Mouse (Mus musculus): ENCODE data around the gene Tns1. TPM values are rescaled to one million over a fixed set of nuclear protein-coding genes. Genes with fewer than 3 reads are reported as not detected.

Gene Tns1
- polyA plus RNA-seq, 1 experiment, result 26.4 TPM

GRCm38 (mm10) chr1:73996650-73997049 is 127.6 kb downstream of the Tns1 start:
- Histone ChIP-seq H3K4me3 (replicated peaks; ENCODE audit: control insufficient read depth, low read depth, low read length) (no peak overlapping the region), H3K27ac (ENCODE audit: control insufficient read depth, insufficient read depth, low read depth, low read length, poor library complexity) (no peak overlapping the region), H3K4me1 (ENCODE audit: control insufficient read depth, insufficient read depth, low read length) (no peaks in the 10 kb centered on the region; the same call in 1 of the 2 replicates)
- TF ChIP-seq CTCF (IDR thresholded peaks at IDR 0.05; ENCODE audit: control insufficient read depth, insufficient read depth, low read length), result no peak
- WGBS, result 84% methylated on average over 3 of the region's 3 CpGs

- H3K27ac ChIP-seq (ENCODE audit: control insufficient read depth, insufficient read depth, low read depth, low read length, poor library complexity), result no peak overlapping the region
- no peak for TF ChIP-seq POLR2A (IDR thresholded peaks at IDR 0.05; ENCODE audit: borderline replicate concordance, control insufficient read depth, low read depth, low read length)
- peak; percentile 62 for TF ChIP-seq CTCF (IDR thresholded peaks at IDR 0.05; ENCODE audit: control insufficient read depth, insufficient read depth, low read length)
- WGBS, result 73% methylated on average over 2 of the region's 2 CpGs
- H3K4me1 ChIP-seq (ENCODE audit: control insufficient read depth, insufficient read depth, low read length), result no peaks in the 10 kb centered on the region; the same call in 1 of the 2 replicates
- no peak overlapping the region for H3K4me3 ChIP-seq (replicated peaks; ENCODE audit: control insufficient read depth, low read depth, low read length)
Measured at GRCm38 (mm10) chr1:73996209-73996608, 128.0 kb downstream of the Tns1 start.

- no peak overlapping the region for H3K4me3 ChIP-seq (replicated peaks; ENCODE audit: control insufficient read depth, low read depth, low read length)
- no peak for TF ChIP-seq CTCF (IDR thresholded peaks at IDR 0.05; ENCODE audit: control insufficient read depth, insufficient read depth, low read length)
- no peaks in the 10 kb centered on the region; the same call in 1 of the 2 replicates for H3K4me1 ChIP-seq (ENCODE audit: control insufficient read depth, insufficient read depth, low read length)
- 88% methylated on average over 13 of the region's 13 CpGs for WGBS
- H3K27ac ChIP-seq (ENCODE audit: control insufficient read depth, insufficient read depth, low read depth, low read length, poor library complexity), result no peak overlapping the region
Measured at GRCm38 (mm10) chr1:73995063-73995810, 129.0 kb downstream of the Tns1 start.

GRCm38 (mm10) chr1:73993901-73994426 is 130.3 kb downstream of the Tns1 start:
- 93% methylated on average over 7 of the region's 7 CpGs for WGBS
- TF ChIP-seq POLR2A (IDR thresholded peaks at IDR 0.05; ENCODE audit: borderline replicate concordance, control insufficient read depth, low read depth, low read length) (no peak), CTCF (IDR thresholded peaks at IDR 0.05; ENCODE audit: control insufficient read depth, insufficient read depth, low read length) (no peak)
- Histone ChIP-seq H3K4me1 (ENCODE audit: control insufficient read depth, insufficient read depth, low read length) (no peaks in the 10 kb centered on the region; the same call in 1 of the 2 replicates), H3K4me3 (replicated peaks; ENCODE audit: control insufficient read depth, low read depth, low read length) (no peak overlapping the region), H3K27ac (ENCODE audit: control insufficient read depth, insufficient read depth, low read depth, low read length, poor library complexity) (no peak overlapping the region)

DNA sequence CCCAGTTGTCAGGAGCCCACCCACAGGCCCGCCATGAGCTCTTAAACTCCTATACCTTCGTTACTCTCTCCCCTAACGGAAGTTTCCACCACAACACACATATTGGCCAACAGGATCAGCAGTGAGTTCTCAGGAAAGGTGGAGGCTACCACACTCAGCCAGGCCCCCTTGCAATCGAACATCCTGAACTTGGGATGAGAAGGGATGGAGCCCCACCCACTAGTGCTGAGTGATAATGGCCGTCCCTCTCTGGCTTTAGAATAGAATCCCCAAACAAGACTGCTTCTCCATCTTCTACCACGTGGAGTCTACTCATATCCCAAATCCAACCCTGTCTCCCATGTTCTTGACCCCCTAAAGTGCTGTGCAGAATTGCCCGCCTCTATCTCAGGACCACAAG is 131.0 kb downstream of the Tns1 start:
- WGBS, result 85% methylated on average over 7 of the region's 7 CpGs
- H3K4me1 ChIP-seq (ENCODE audit: control insufficient read depth, insufficient read depth, low read length), result no peaks in the 10 kb centered on the region; the same call in 1 of the 2 replicates
- no peak for TF ChIP-seq CTCF (IDR thresholded peaks at IDR 0.05; ENCODE audit: control insufficient read depth, insufficient read depth, low read length)
- no peak for TF ChIP-seq POLR2A (IDR thresholded peaks at IDR 0.05; ENCODE audit: borderline replicate concordance, control insufficient read depth, low read depth, low read length)

GRCm38 (mm10) chr1:73992201-73992938 is 131.9 kb downstream of the Tns1 start:
- no peak overlapping the region for H3K4me3 ChIP-seq (replicated peaks; ENCODE audit: control insufficient read depth, low read depth, low read length)
- no peaks in the 10 kb centered on the region; the same call in 1 of the 2 replicates for H3K4me1 ChIP-seq (ENCODE audit: control insufficient read depth, insufficient read depth, low read length)
- no peak overlapping the region for H3K27ac ChIP-seq (ENCODE audit: control insufficient read depth, insufficient read depth, low read depth, low read length, poor library complexity)
- no peak for TF ChIP-seq CTCF (IDR thresholded peaks at IDR 0.05; ENCODE audit: control insufficient read depth, insufficient read depth, low read length)
- no peak for TF ChIP-seq POLR2A (IDR thresholded peaks at IDR 0.05; ENCODE audit: borderline replicate concordance, control insufficient read depth, low read depth, low read length)
- 81% methylated on average over 5 of the region's 5 CpGs for WGBS

More for the DNA sequence above, 131.0 kb downstream of the Tns1 start:
- Histone ChIP-seq H3K27ac (ENCODE audit: control insufficient read depth, insufficient read depth, low read depth, low read length, poor library complexity) (no peak overlapping the region), H3K4me3 (replicated peaks; ENCODE audit: control insufficient read depth, low read depth, low read length) (no peak overlapping the region)

DNA sequence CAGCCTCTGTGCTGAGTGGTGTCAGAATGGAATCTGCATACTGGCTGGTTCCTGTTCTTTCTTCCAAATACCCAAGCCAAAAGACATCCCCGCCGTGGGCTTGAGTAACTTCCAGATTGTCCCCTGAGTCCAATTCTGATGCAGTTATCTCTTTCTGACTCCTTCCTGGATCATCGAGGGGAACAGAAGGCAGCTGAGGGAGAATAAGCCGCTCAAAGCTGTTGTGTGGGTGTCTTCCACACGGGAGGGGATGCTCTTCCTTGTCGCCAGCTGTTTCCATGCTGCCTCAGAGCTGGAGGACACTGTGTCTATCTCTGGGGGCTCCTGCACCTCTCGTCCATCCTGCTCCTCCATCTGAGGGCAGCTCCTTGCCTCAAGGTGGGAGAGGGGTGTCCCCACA is 133.0 kb downstream of the Tns1 start:
- TF ChIP-seq CTCF (IDR thresholded peaks at IDR 0.05; ENCODE audit: control insufficient read depth, insufficient read depth, low read length) (no peak), POLR2A (IDR thresholded peaks at IDR 0.05; ENCODE audit: borderline replicate concordance, control insufficient read depth, low read depth, low read length) (no peak)
- H3K4me3 ChIP-seq (replicated peaks; ENCODE audit: control insufficient read depth, low read depth, low read length), result no peak overlapping the region
- H3K4me1 ChIP-seq (ENCODE audit: control insufficient read depth, insufficient read depth, low read length), result no peaks in the 10 kb centered on the region
- 82% methylated on average over 7 of the region's 7 CpGs for WGBS
- H3K27ac ChIP-seq (ENCODE audit: control insufficient read depth, insufficient read depth, low read depth, low read length, poor library complexity), result no peak overlapping the region

GRCm38 (mm10) chr1:73990024-73990423 is 134.2 kb downstream of the Tns1 start:
- H3K4me3 ChIP-seq (replicated peaks; ENCODE audit: control insufficient read depth, low read depth, low read length), result no peak overlapping the region
- WGBS, result 92% methylated on average over 3 of the region's 3 CpGs
- H3K27ac ChIP-seq (ENCODE audit: control insufficient read depth, insufficient read depth, low read depth, low read length, poor library complexity), result no peak overlapping the region
- H3K4me1 ChIP-seq (ENCODE audit: control insufficient read depth, insufficient read depth, low read length), result no peaks in the 10 kb centered on the region
- TF ChIP-seq CTCF (IDR thresholded peaks at IDR 0.05; ENCODE audit: control insufficient read depth, insufficient read depth, low read length), result no peak
- no peak for TF ChIP-seq POLR2A (IDR thresholded peaks at IDR 0.05; ENCODE audit: borderline replicate concordance, control insufficient read depth, low read depth, low read length)

Data from bone marrow, adult 2 months (tissue).